Mouse (Mus musculus) cerebellum, postnatal 10 days (tissue): Measurements from ENCODE around the gene Ebf4.

ENCODE experiments used
- DNase-seq, 2 experiments: peaks; one replicate each; pipeline ENCODE4 v3.0.0; 2021; ENCODE audit warnings: mixed read lengths in 2 of 2

Gene Ebf4

DNA sequence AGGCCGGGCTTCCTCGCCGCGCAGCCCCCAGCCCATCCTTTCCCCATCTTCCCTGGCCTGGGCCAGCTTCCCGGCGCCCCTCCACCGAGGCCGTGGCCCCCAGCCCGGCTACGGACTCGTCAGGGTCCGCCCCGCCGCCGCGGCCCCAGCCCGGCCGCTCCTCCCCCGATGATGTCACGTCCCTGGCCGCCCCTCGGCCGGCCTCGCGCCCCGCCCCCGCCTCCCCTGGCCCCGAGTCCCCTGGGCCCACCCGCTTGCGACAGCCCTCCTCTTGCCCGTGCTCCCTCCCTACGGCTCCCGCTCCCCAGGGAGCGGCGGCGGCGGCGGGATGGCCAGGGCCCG is at the start of gene Ebf4:
TSS of gene Ebf4 (plus strand) at position 234 of the 342 bp plus-strand sequence.
- DNase-seq: peak; percentile 80 to 86

DNA sequence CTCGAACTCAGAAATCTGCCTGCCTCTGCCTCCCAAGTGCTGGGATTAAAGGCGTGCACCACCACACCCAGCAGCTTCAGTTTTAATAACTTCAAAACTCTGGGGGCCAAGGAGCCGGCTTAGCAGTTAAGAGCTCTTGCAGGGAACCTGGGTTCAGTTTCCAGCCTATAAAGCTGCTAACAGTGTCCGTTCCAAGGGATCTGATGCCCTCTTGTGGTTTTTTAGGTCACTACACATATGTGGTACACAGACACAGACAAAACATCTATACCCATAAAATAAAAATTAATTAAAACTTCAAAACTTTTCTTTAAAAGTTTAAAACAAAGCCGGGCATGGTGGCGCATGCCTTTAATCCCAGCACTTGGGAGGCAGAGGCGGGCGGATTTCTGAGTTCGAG is 48.1 kb upstream of the Ebf4 start:
- peak; percentile 54 to 66 for DNase-seq

- no peak for DNase-seq
Observed at GRCm38 (mm10) chr2:130248226-130248625, 46.7 kb upstream of the Ebf4 start.

GRCm38 (mm10) chr2:130256762-130257161 is 38.2 kb upstream of the Ebf4 start:
- no peak for DNase-seq

GRCm38 (mm10) chr2:130260822-130261221 is 34.1 kb upstream of the Ebf4 start:
- no peak for DNase-seq

DNA sequence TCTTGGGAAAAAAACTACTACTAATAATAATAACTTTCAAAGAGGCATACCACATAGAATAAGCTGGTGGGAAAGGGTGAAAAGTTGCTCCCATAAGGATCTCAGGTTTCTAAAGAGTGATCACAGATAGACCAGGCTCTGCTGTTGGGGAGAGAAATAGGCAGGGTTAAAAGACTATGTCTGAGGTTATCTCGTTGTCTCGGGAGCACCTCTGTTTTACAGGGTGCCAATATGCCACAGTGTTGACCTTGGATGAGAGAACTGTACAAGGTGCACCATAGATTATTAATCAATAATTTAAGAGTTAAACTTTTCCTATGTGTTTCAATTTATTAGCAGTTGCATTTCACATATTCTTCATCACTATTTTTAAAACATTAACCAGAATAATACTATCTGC is 33.1 kb upstream of the Ebf4 start:
- no peak for DNase-seq

GRCm38 (mm10) chr2:130262398-130262797 is 32.6 kb upstream of the Ebf4 start:
- DNase-seq: no peak

- no peak for DNase-seq
Observed at GRCm38 (mm10) chr2:130265520-130265919, 29.4 kb upstream of the Ebf4 start.

DNA sequence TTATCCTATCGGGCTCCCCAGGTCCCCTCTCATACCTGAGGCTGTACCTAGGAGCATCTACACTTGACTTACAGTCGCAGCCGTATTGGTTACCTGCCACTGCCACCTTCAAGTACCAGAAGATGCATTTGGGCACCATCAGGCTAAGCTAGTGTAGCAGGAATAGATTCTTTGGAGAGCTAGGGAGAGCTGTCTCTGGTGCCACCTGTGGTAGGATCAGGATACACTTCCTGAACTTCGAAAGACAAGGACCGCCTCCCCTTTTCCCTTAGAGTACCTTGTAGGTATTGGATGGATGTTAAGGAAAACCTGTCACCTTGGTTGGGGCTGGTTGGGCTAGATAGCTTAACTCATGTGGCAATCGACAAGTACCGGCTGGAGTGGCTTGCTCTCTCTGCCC is 26.9 kb upstream of the Ebf4 start:
- DNase-seq: no peak

DNA sequence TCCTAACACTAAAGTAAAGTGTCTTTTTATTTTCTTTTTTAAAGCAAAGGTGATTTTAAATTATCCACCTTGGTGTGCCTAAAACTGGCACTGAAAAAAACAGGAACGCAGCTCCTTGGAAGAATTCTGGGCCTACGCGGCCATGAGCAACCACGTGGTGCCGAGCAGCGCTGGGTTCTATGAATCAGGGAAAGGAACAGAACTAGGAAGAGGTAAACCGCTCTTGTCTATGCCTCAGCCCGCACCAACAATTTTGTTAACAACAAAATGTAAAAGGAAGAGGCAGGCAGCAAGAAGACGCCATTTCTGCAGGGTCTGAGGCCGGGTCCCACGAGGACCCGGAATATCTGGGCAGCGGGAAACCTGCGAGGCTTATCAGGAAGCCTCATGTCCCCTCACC is 21.2 kb upstream of the Ebf4 start:
- DNase-seq: no peak

GRCm38 (mm10) chr2:130274149-130274861 is 20.7 kb upstream of the Ebf4 start, which contains the start of gene Nop56:
Nop56 (plus strand) TSS chr2:130274430.
- peak; percentile 99 for DNase-seq

DNA sequence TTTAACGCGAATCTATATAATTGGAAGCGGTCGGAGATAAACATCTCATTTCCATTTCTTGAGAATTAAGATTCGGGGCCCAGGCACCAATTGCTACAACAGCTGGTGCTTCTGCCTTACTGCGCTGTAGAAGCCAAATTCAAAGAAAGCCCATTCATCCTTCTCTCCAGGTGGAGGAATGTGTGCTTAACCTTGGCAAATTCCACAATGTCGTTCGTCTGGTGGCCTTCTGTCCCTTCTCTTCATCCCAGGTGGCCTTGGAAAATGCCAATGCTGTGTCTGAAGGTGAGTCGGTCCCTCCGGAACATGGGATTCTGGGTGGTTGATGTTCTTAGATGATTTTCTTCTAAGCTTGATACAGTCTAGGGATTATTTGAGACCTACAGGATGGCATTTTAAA is 20.1 kb upstream of the Ebf4 start:
- DNase-seq: no peak

- peak; percentile 76 to 82 for DNase-seq
Observed at GRCm38 (mm10) chr2:130275649-130276048, 19.3 kb upstream of the Ebf4 start.

DNA sequence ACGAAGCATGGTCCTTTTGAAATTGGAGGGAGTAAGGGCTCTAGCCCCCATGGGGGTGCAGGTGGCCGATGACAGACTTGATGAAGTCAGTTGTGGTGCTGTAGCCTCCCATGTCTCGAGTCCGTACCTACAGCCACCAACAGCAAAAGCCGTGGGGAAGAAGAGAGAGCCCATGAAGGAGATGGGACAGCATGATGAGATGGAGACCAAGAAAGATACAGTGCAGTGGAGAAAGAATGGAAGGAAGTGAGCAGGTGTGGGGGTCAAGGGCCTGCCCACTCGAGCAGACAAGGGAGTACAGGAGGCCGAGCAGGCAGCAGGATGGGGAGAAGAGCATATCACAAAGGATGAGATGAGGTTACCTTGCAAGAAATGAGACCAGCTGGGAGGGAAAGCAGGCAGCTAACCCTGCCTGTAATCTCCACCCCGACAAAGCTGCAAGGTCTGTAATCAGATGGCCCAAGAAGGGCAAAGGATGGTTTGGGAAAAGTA is 15.3 kb upstream of the Ebf4 start:
- DNase-seq: no peak

DNA sequence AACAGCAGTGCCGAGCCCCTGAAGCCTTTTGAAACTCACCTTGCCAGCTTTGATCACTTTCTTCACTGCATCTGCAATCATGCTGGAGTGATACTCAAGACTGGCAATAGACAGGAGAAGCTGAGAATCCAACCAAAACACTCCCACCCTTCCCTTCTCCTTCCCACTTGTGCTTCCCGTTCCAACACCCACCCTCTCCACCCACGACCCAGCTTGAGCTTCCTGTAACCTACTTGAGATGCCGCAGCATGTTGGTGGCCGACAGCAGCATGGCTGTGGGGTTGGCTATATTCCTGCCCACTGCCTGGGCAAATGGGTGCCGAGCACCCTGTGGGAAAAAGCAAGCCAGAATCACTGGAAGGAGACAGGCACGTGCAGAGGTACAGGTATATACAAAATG is 14.7 kb upstream of the Ebf4 start:
- no peak for DNase-seq

DNA sequence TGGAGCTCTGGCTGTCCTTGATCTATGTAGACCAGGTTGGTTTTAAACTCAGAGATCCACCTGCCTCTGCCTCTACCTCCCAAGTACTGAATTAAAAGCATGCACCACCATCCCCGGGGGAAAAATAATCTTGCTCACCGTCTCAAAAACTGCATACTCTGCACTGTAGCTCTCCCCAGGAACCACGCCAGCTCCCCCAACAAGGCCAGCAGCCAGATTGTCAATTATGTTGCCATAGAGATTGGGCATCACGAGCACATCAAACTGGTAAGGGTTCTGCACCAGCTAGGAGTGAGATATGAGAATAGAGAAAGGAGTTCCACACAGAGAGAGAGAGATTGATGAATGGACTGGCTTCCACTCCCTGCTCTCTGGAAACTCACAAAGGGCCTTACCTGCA is 14.2 kb upstream of the Ebf4 start:
- DNase-seq: no peak

- peak; percentile 95 for DNase-seq
Observed at GRCm38 (mm10) chr2:130283854-130284654, 10.9 kb upstream of the Ebf4 start, which contains the start of gene Idh3b. Idh3b (minus strand) TSS chr2:130284547.

- DNase-seq: no peak
Observed at GRCm38 (mm10) chr2:130289086-130289485, 5.9 kb upstream of the Ebf4 start.

GRCm38 (mm10) chr2:130291434-130291833 is 3.5 kb upstream of the Ebf4 start:
- peak; percentile 84 to 90 for DNase-seq

- no peak for DNase-seq
Observed at GRCm38 (mm10) chr2:130293009-130293408, 2.0 kb upstream of the Ebf4 start.

- DNase-seq: no peak
Observed at GRCm38 (mm10) chr2:130293486-130293885, 1.5 kb upstream of the Ebf4 start.

GRCm38 (mm10) chr2:130294218-130294935 is 592 bp upstream of the Ebf4 start:
- no peak for DNase-seq
